23 mouse cellular contexts compared by ENCODE assay signal in genomic region chr11:30508178-30508577, GRCm38 (mm10). TPM values are rescaled to one million over a fixed set of nuclear protein-coding genes. Genes with fewer than 3 reads are reported as not detected.
DNase-seq lines count a peak whose midpoint lies in the region; ATAC-seq and TF ChIP-seq lines count a peak whose summit lies in the region.
"Had no signal": no experiment of that assay in that cellular context is flagged by ENCODE, and none has a peak within 500 bp of the region (broad histone marks: within the 10 kb centered on the region; RNA-seq: fewer than 3 reads in every experiment).

No protein-coding gene starts in this region.

- peak; percentile 51 for DNase-seq in left cerebral cortex, postnatal 4 days
- no peak for DNase-seq in left cerebral cortex, adult 11 months (ENCODE audit: low spot score)
- peak; percentile 52 for DNase-seq in cerebellum, adult 8-10 months
- DNase-seq in forebrain, postnatal 0 days, result peak; percentile 52
- no peak for DNase-seq in spleen, adult 18-20 months
- no peak for DNase-seq in heart, adult 2 months
- DNase-seq: heart, adult 11 months; heart, postnatal 4 days had no signal

- H3K27ac ChIP-seq in forebrain, embryonic 13.5 days, result no peak overlapping the region
- H3K27ac ChIP-seq in forebrain, embryonic 12.5 days, result no peak overlapping the region
- no peak overlapping the region for H3K27ac ChIP-seq in forebrain, postnatal 0 days (ENCODE audit: low read depth, low read length)
- H3K27ac ChIP-seq in heart, adult 2 months, result no peak overlapping the region
- H3K27ac ChIP-seq: embryonic facial prominence, embryonic 12.5 days; kidney, postnatal 0 days; limb, embryonic 13.5 days; liver, embryonic 14.5 days; midbrain, embryonic 15.5 days; stomach, postnatal 0 days had no signal

- H3K4me3 ChIP-seq in forebrain, embryonic 13.5 days, result no peak overlapping the region
- no peak overlapping the region for H3K4me3 ChIP-seq in forebrain, embryonic 12.5 days (replicated peaks)
- no peak overlapping the region for H3K4me3 ChIP-seq in forebrain, postnatal 0 days (ENCODE audit: low read depth, low read length)
- H3K4me3 ChIP-seq in heart, adult 2 months, result no peak overlapping the region
- H3K4me3 ChIP-seq: embryonic facial prominence, embryonic 12.5 days; limb, embryonic 13.5 days; midbrain, embryonic 15.5 days had no signal

- H3K79me2 ChIP-seq in heart, adult 2 months (replicated peaks; ENCODE audit: control insufficient read depth, insufficient read depth, low read length), result no peaks in the 10 kb centered on the region

- 81% methylated on average over 4 of the region's 4 CpGs for WGBS in forebrain, embryonic 13.5 days
- 85% methylated on average over 4 of the region's 4 CpGs for WGBS in forebrain, embryonic 12.5 days
- WGBS in forebrain, postnatal 0 days, result 61% methylated on average over 4 of the region's 4 CpGs
- 89% methylated on average over 4 of the region's 4 CpGs for WGBS in heart, adult 2 months

- no peaks in the 10 kb centered on the region for H3K9me3 ChIP-seq in forebrain, embryonic 13.5 days (replicated peaks)
- H3K9me3 ChIP-seq in forebrain, embryonic 12.5 days, result no peaks in the 10 kb centered on the region
- H3K9me3 ChIP-seq in forebrain, postnatal 0 days (ENCODE audit: low read length), result no peaks in the 10 kb centered on the region
- H3K9me3 ChIP-seq: embryonic facial prominence, embryonic 12.5 days; G1E; limb, embryonic 13.5 days; midbrain, embryonic 15.5 days had no signal

- peak; percentile 75 for ATAC-seq in forebrain, embryonic 13.5 days
- ATAC-seq in forebrain, embryonic 12.5 days (ENCODE audit: low FRiP score), result no peak
- ATAC-seq in forebrain, postnatal 0 days, result peak; percentile 79
- ATAC-seq: CD4-positive, CD25-positive, alpha-beta regulatory T cell, adult 4 months; intestine, embryonic 16.5 days; midbrain, embryonic 15.5 days had no signal

- intact Hi-C loops in left cerebral cortex, postnatal 4 days (cut with DNase I), result no loop called here
- intact Hi-C loops in heart, adult 2 months (cut with DNase I), result no loop called here

- no peak for TF ChIP-seq POLR2A in heart, adult 2 months (IDR thresholded peaks at IDR 0.05; ENCODE audit: insufficient read depth, low read depth, low read length)

- no peak for TF ChIP-seq CTCF in forebrain, postnatal 0 days (IDR thresholded peaks at IDR 0.05; ENCODE audit: low read depth)
- no peak for TF ChIP-seq CTCF in heart, adult 2 months (IDR thresholded peaks at IDR 0.05)

- H3K4me1 ChIP-seq in forebrain, embryonic 13.5 days, result no peaks in the 10 kb centered on the region
- no peaks in the 10 kb centered on the region for H3K4me1 ChIP-seq in forebrain, embryonic 12.5 days
- H3K4me1 ChIP-seq in forebrain, postnatal 0 days (ENCODE audit: insufficient read depth), result no peaks in the 10 kb centered on the region
- H3K4me1 ChIP-seq in heart, adult 2 months (ENCODE audit: control insufficient read depth, insufficient read depth, low read length), result no peaks in the 10 kb centered on the region
- H3K4me1 ChIP-seq: embryonic facial prominence, embryonic 12.5 days; limb, embryonic 13.5 days; midbrain, embryonic 15.5 days had no signal

- H3K27me3 ChIP-seq in forebrain, embryonic 13.5 days, result no peaks in the 10 kb centered on the region
- H3K27me3 ChIP-seq in forebrain, embryonic 12.5 days, result no peaks in the 10 kb centered on the region
- H3K27me3 ChIP-seq in forebrain, postnatal 0 days (ENCODE audit: insufficient read depth, low read length), result no peaks in the 10 kb centered on the region
- H3K27me3 ChIP-seq in heart, adult 2 months (ENCODE audit: control insufficient read depth, insufficient read depth, low read length), result no peaks in the 10 kb centered on the region
- H3K27me3 ChIP-seq: embryonic facial prominence, embryonic 12.5 days; limb, embryonic 13.5 days; midbrain, embryonic 15.5 days had no signal

- no peak overlapping the region for H3K9ac ChIP-seq in forebrain, embryonic 13.5 days
- no peak overlapping the region for H3K9ac ChIP-seq in forebrain, embryonic 12.5 days
- no peak overlapping the region for H3K9ac ChIP-seq in forebrain, postnatal 0 days
- no peak overlapping the region for H3K9ac ChIP-seq in heart, adult 2 months (ENCODE audit: low read depth, low read length)
- H3K9ac ChIP-seq: embryonic facial prominence, embryonic 12.5 days; limb, embryonic 13.5 days; liver, embryonic 14.5 days; midbrain, embryonic 15.5 days had no signal

- no peak overlapping the region for H3K4me2 ChIP-seq in forebrain, embryonic 13.5 days
- H3K4me2 ChIP-seq in forebrain, embryonic 12.5 days, result no peak overlapping the region
- no peak overlapping the region for H3K4me2 ChIP-seq in forebrain, postnatal 0 days (ENCODE audit: low read depth)
- H3K4me2 ChIP-seq: embryonic facial prominence, embryonic 12.5 days; limb, embryonic 13.5 days; midbrain, embryonic 15.5 days had no signal

- H3K36me3 ChIP-seq in forebrain, embryonic 13.5 days (ENCODE audit: poor library complexity, severe bottlenecking), result no peaks in the 10 kb centered on the region
- H3K36me3 ChIP-seq in forebrain, embryonic 12.5 days (replicated peaks), result no peaks in the 10 kb centered on the region
- H3K36me3 ChIP-seq in forebrain, postnatal 0 days (ENCODE audit: insufficient read depth), result no peaks in the 10 kb centered on the region
- H3K36me3 ChIP-seq in heart, adult 2 months (ENCODE audit: control insufficient read depth, insufficient read depth, low read length), result no peaks in the 10 kb centered on the region
- H3K36me3 ChIP-seq: embryonic facial prominence, embryonic 12.5 days; G1E; limb, embryonic 13.5 days; midbrain, embryonic 15.5 days had no signal

- TF ChIP-seq EP300 in heart, adult 2 months (IDR thresholded peaks at IDR 0.05; ENCODE audit: insufficient read depth, low read depth, low read length), result no peak

RNA-seq across cellular contexts. Expression of gene 4930505A04Rik, which starts 36.6 kb away (rescaled TPM):
- not detected in 2 replicates for polyA plus RNA-seq in forebrain, embryonic 13.5 days (2015; fragmentation: Nextera tagmentation; extraction: Ambion mirVana)
- not detected in 2 replicates for polyA plus RNA-seq in forebrain, embryonic 12.5 days (2016; fragmentation: Nextera tagmentation; extraction: Ambion mirVana)
- total RNA-seq in left cerebral cortex, postnatal 4 days (2021), result under 1 TPM; 0.40 to 0.44 TPM
- total RNA-seq in forebrain, postnatal 0 days (2014; rRNA removed), result 0.48 and 0.85 TPM in 2 replicates
- polyA plus RNA-seq in forebrain, postnatal 0 days (2015; fragmentation: Nextera tagmentation; extraction: Ambion mirVana), result 0.23 TPM in 1 of 2 replicates, not detected in the other
- not detected for total RNA-seq in heart, adult 2 months (2021)
- not detected in 2 replicates for polyA plus RNA-seq in heart, adult 2 months (2012; rRNA removed)
- total RNA-seq: common myeloid progenitor, adult 5-6 weeks; G1E; gastrocnemius, adult 18-20 months; heart, postnatal 4 days; megakaryocyte progenitor cell, adult 5-6 weeks had no signal
- polyA plus RNA-seq: CD4-positive, CD25-positive, alpha-beta regulatory T cell, adult 4 months; embryonic facial prominence, embryonic 12.5 days; G1E; heart, embryonic 14.5 days; intestine, embryonic 16.5 days; kidney, postnatal 0 days; limb, embryonic 13.5 days; liver, embryonic 14.5 days; stomach, postnatal 0 days had no signal

Comparison
In these comparisons a context has a peak if more than half of its experiments do, and no peak if none do; other contexts are left out.
1. DNase-seq: peak in left cerebral cortex, postnatal 4 days (single experiment), cerebellum, adult 8-10 months (single experiment) and forebrain, postnatal 0 days (single experiment); none in left cerebral cortex, adult 11 months (single experiment), spleen, adult 18-20 months (0 of 2) and heart, adult 2 months (0 of 2).